Mouse (Mus musculus): ENCODE results near the gene Olfr668.
"Not testable (repeated sequence)": the region's sequence is repeated elsewhere in the genome, so short reads cannot be mapped to it uniquely, and the experiment has no call there.

The Olfr668 gene

DNA sequence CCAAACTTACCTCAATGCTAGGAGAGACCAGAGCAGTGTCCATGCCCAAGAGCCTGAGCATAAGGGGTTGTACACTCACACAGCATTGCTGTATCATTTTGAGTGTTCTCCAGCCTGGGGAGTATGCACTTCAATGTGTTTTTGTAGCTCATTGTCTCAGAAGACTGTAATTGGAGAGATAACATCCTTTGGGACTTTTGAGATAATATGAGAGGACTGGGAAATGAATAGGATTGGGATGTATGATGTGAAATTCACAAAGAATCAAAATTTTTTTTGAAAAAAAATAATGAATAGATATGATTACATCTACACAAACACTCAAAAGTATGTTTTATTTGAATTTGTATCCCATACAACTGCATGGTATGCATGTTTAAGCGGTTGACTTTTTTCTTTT is at the start of gene Olfr668:
Gene Olfr668 (minus strand): TSS at position 101 of the 400 bp plus-strand sequence.
- no peak for DNase-seq (ENCODE audit: low read depth)

DNA sequence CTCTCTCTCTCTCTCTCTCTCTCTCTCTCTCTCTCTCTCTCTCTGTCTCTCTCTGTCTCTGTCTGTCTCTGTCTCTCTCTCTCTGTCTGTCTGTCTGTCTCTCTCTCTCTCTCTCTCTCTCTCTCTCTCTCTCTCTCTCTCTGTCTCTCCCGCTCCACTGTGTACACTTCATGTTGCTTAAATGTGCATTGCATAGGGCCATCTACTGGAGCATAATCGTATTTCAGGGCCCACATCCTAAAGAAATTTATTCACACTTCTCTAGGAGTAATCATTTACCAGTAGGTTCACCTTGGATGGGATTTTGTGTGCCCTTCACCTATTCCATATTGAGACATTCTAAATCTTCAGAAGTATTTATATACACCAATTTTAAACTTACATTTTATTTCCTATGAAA is 44.6 kb upstream of the Olfr668 start:
- DNase-seq (ENCODE audit: low read depth): not testable (repeated sequence)

DNA sequence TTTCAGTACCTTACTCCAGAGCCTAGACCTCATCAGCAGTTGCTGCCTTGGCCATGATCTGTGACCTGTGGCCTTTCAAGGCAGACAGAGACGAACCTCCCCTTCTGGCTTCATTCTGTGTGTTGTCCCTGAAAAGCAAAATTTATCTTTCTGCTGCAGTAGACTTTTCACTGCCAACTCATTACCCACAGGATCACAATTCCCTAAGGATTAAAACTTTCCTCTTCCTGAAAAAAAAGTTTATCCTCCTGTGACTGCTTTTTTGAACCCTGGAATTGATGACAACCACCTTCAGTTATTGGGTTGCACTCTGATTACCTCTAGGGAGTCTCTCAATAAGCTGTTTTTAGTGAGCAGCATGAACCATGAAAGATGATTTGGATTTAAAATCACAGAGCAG is 34.7 kb upstream of the Olfr668 start, which contains the start of gene Olfr670:
Gene Olfr670 (minus strand): TSS at position 101 of the 400 bp plus-strand sequence.
- DNase-seq (ENCODE audit: low read depth): no peak

DNA sequence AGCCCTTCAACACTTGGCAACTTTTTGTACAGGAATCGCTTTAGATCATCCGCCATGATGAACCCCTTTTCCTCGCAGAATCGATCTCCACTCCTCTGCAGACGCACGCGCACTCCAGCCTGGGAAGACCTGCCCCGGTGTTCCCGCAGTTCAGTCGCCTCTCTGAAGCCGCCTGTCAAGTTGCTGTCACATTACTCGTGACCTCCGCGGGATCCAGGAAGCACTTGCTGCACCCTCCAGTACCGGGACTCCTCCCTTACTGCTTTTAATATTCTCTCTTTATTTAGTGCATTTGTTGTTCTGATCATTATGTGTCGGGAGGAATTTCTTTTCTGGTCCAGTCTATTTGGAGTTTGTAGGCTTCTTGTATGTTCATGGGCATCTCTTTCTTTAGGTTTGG is 22.4 kb upstream of the Olfr668 start:
- not testable (repeated sequence) for DNase-seq (ENCODE audit: low read depth)

DNA sequence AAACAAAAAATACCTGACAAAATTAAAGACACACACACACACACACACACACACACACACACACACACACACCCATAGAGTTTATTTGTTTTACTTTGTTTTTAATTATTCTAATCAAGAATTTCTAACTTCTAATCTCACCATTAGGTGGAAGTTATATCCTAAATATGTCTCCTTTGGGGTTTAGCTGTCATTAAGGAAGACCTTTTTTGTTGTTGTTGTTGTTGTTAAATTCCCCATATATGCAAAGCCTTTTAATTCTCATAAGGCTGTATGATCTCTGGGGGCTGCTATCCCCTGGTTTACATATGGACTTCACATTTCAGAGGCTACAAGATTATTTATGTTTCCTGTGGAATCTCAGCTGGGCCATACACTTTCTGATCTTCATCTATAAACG is 6.1 kb upstream of the Olfr668 start, which contains the start of gene Olfr669:
Gene Olfr669 (plus strand): TSS at position 301 of the 400 bp plus-strand sequence.
- DNase-seq (ENCODE audit: low read depth): no peak

DNA sequence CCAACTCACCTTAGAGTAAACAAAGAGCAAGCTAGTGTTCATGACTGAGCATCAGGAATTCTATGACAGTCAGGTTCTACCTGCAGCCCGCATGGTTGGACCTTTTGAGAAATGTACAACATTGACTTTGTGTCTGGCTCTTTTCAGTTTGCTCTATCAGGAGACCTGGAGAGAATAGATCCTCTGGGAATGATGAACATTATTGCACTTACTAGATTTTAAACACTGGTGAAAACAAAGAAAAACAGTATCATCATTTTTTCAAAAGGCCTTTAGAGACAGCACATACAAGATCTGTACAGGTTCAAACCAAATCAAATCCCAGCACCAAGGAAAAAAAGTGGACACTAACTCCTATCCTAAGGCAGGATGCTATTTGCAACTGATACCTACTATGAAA is 6.5 kb downstream of the Olfr668 start, which contains the start of gene Olfr667:
Gene Olfr667 (minus strand): TSS at position 101 of the 400 bp plus-strand sequence.
- DNase-seq (ENCODE audit: low read depth): no peak

DNA sequence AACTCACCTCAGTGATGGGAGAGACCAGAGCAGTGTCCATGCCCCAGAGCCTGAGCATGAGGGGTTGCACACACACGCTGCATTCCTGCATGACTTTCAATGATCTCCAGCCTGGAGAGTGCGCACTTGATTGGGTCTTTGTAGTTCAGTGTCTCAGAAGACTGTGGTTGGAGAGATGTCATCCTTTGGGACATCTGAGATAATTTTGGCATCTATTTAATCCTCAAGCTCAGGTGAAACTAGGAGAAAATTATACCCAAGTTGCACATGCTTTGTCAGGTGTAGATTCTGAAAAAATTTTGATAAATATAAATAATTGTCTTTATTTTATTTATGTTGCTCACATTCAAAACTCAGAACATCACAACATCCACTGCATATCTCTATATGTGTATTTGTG is 32.0 kb downstream of the Olfr668 start, which contains the start of gene Olfr666:
Gene Olfr666 (minus strand): TSS at position 101 of the 400 bp plus-strand sequence.
- no peak for DNase-seq (ENCODE audit: low read depth)

DNA sequence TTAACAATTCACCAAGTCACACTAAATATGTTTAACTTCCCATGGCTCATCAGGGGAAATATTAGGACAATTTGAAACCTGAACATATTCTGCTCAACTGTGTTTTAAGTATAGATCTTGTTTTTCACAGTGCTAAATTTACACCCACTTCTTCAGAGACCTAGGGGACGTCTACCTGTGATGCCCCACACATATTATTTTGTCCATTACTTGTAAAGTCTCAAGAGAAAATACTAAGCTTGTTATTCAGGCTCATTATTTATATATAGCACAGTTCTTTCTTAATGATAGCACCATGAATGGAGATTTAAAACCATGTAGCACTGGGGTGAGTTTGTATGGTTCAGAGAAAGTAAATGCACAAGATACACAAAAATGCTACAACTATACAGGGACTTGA is 50.1 kb downstream of the Olfr668 start, which contains the start of gene Olfr665:
Gene Olfr665 (plus strand): TSS at position 301 of the 400 bp plus-strand sequence.
- DNase-seq (ENCODE audit: low read depth): no peak

Measured in naive thymus-derived CD4-positive, alpha-beta T cell, adult 2 months (primary cell).